20 mouse cellular contexts compared by ENCODE assay signal in the genomic region with DNA sequence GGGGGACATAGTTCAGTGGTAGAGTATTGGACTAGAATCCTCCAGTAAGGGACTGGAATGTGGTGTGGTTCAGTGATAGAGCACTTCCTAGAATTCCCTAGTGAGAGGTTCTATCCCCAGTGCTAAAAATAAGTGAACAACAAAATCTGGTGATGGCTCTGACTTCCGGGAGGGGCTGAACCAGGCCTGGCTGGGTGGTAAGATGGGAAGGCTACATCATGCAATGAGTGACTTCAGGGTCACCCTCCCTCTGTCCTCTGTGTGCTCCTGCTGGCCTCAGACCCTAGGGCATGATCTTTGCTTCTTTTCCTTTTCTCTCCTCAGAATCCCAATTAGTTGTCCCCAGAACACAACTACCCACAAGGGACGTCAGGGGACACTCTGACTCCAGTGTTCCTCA. TPM values are rescaled to one million over a fixed set of nuclear protein-coding genes. Genes with fewer than 3 reads are reported as not detected.
DNase-seq lines count a peak whose midpoint lies in the region; ATAC-seq and TF ChIP-seq lines count a peak whose summit lies in the region.
"Had no signal": no experiment of that assay in that cellular context is flagged by ENCODE, and none has a peak within 500 bp of the region (broad histone marks: within the 10 kb centered on the region; RNA-seq: fewer than 3 reads in every experiment).

No protein-coding gene starts in this region.

- no peak overlapping the region for H3K4me2 ChIP-seq in heart, postnatal 0 days (ENCODE audit: low read depth, low read length)
- no peak overlapping the region for H3K4me2 ChIP-seq in limb, embryonic 15.5 days
- H3K4me2 ChIP-seq: embryonic facial prominence, embryonic 13.5 days; forebrain, embryonic 13.5 days; hindbrain, embryonic 15.5 days; limb, embryonic 13.5 days; liver, embryonic 15.5 days; midbrain, embryonic 13.5 days had no signal

- no peak overlapping the region for H3K9ac ChIP-seq in heart, adult 2 months (ENCODE audit: low read depth, low read length)
- no peak overlapping the region; the same call in 1 of the 2 replicates for H3K9ac ChIP-seq in heart, postnatal 0 days (replicated peaks; ENCODE audit: low read depth, low read length)
- no peak overlapping the region for H3K9ac ChIP-seq in limb, embryonic 15.5 days
- H3K9ac ChIP-seq: forebrain, embryonic 13.5 days; hindbrain, embryonic 15.5 days; limb, embryonic 13.5 days; liver, embryonic 15.5 days; midbrain, embryonic 13.5 days had no signal

- TF ChIP-seq EP300 in heart, adult 2 months (IDR thresholded peaks at IDR 0.05; ENCODE audit: insufficient read depth, low read depth, low read length) = no peak
- no peak for TF ChIP-seq EP300 in heart, postnatal 0 days (IDR thresholded peaks at IDR 0.05; ENCODE audit: low read depth)

- H3K79me2 ChIP-seq in heart, adult 2 months (replicated peaks; ENCODE audit: control insufficient read depth, insufficient read depth, low read length) = no peaks in the 10 kb centered on the region

- TF ChIP-seq CTCF in heart, adult 2 months (IDR thresholded peaks at IDR 0.05) = peak; percentile 46
- peak; percentile 18; the same call in 1 of the 2 replicates for TF ChIP-seq CTCF in heart, postnatal 0 days (IDR thresholded peaks at IDR 0.05; ENCODE audit: low read depth)
- no peak for TF ChIP-seq CTCF in embryonic fibroblast, embryonic 13.5 days (IDR thresholded peaks at IDR 0.05; ENCODE audit: borderline replicate concordance, insufficient read depth, low read length)

- peak; percentile 59 for ATAC-seq in heart, postnatal 0 days (ENCODE audit: insufficient read depth, low read depth)
- ATAC-seq in limb, embryonic 15.5 days (ENCODE audit: insufficient number of reproducible peaks, low FRiP score, low TSS enrichment, low read depth) = no peak
- ATAC-seq: forebrain, embryonic 13.5 days; midbrain, embryonic 13.5 days had no signal

- H3K4me3 ChIP-seq in heart, adult 2 months = no peak overlapping the region
- H3K4me3 ChIP-seq in heart, postnatal 0 days (ENCODE audit: low read depth, low read length) = no peak overlapping the region
- H3K4me3 ChIP-seq in limb, embryonic 15.5 days = no peak overlapping the region
- no peak overlapping the region for H3K4me3 ChIP-seq in limb, embryonic 10.5 days
- no peak overlapping the region for H3K4me3 ChIP-seq in embryonic fibroblast, embryonic 13.5 days (ENCODE audit: insufficient read depth, low read length)
- H3K4me3 ChIP-seq: embryonic facial prominence, embryonic 13.5 days; forebrain, embryonic 13.5 days; hindbrain, embryonic 15.5 days; limb, embryonic 13.5 days; liver, embryonic 15.5 days; megakaryocyte, embryonic 14.5 days; midbrain, embryonic 13.5 days had no signal

- peaks cover 20% of the 10 kb centered on the region for H3K4me1 ChIP-seq in heart, adult 2 months (ENCODE audit: control insufficient read depth, insufficient read depth, low read length)
- peaks cover 15% of the 10 kb centered on the region; the same call in 1 of the 2 replicates for H3K4me1 ChIP-seq in heart, postnatal 0 days (ENCODE audit: control insufficient read depth, insufficient read depth)
- 0 out of 2 replicates have a peak, but pooled peaks cover 2% of the 10 kb centered on the region for H3K4me1 ChIP-seq in limb, embryonic 15.5 days
- H3K4me1 ChIP-seq in limb, embryonic 10.5 days = peaks cover 4% of the 10 kb centered on the region; the same call in 1 of the 2 replicates
- no peaks in the 10 kb centered on the region for H3K4me1 ChIP-seq in embryonic fibroblast, embryonic 13.5 days (ENCODE audit: control insufficient read depth, insufficient read depth, low read length)
- H3K4me1 ChIP-seq: forebrain, embryonic 13.5 days; hindbrain, embryonic 15.5 days; limb, embryonic 13.5 days; liver, embryonic 15.5 days; midbrain, embryonic 13.5 days had no signal

- peak overlapping the region; percentile 80 for H3K27ac ChIP-seq in heart, adult 2 months
- H3K27ac ChIP-seq in heart, postnatal 0 days (ENCODE audit: low read depth) = peak overlapping the region; percentile 80
- H3K27ac ChIP-seq in limb, embryonic 15.5 days = 0 out of 2 replicates have a peak overlapping the region, but pooled peaks have one; percentile 57
- no peak overlapping the region for H3K27ac ChIP-seq in limb, embryonic 10.5 days
- peak overlapping the region; percentile 13; the same call in 1 of the 2 replicates for H3K27ac ChIP-seq in embryonic fibroblast, embryonic 13.5 days (ENCODE audit: insufficient read depth, low read length)
- H3K27ac ChIP-seq: embryonic facial prominence, embryonic 13.5 days; forebrain, embryonic 13.5 days; hindbrain, embryonic 15.5 days; limb, embryonic 13.5 days; liver, embryonic 15.5 days; midbrain, embryonic 13.5 days had no signal

- H3K9me3 ChIP-seq in heart, postnatal 0 days (replicated peaks; ENCODE audit: control insufficient read depth, low read length) = no peaks in the 10 kb centered on the region
- H3K9me3 ChIP-seq in limb, embryonic 15.5 days = no peaks in the 10 kb centered on the region
- H3K9me3 ChIP-seq in limb, embryonic 10.5 days (replicated peaks) = no peaks in the 10 kb centered on the region
- H3K9me3 ChIP-seq: embryonic facial prominence, embryonic 13.5 days; forebrain, embryonic 13.5 days; hindbrain, embryonic 15.5 days; limb, embryonic 13.5 days; liver, embryonic 15.5 days; megakaryocyte, embryonic 14.5 days; midbrain, embryonic 13.5 days had no signal

- no peak for DNase-seq in heart, adult 2 months
- DNase-seq in heart, postnatal 36 days = no peak
- DNase-seq in heart, postnatal 0 days (ENCODE audit: low spot score) = peak; percentile 60
- no peak for DNase-seq in heart, postnatal 10 days
- no peak for DNase-seq in limb, embryonic 10.5 days (ENCODE audit: low spot score)
- no peak for DNase-seq in cerebellum, adult 8-10 months
- DNase-seq: cerebellum, postnatal 36 days; embryo, embryonic 11 days; lung, postnatal 36 days; thymus, postnatal 14 days had no signal

- WGBS in heart, adult 2 months = 9% methylated on average over 2 of the region's 2 CpGs
- WGBS in heart, postnatal 0 days = 29% methylated on average over 2 of the region's 2 CpGs
- WGBS in limb, embryonic 15.5 days = 92% methylated on average over 2 of the region's 2 CpGs
- 79% methylated on average over 2 of the region's 2 CpGs for WGBS in limb, embryonic 10.5 days

- H3K36me3 ChIP-seq in heart, adult 2 months (ENCODE audit: control insufficient read depth, insufficient read depth, low read length) = peaks cover 29% of the 10 kb centered on the region
- peaks cover 71% of the 10 kb centered on the region for H3K36me3 ChIP-seq in heart, postnatal 0 days (replicated peaks; ENCODE audit: control insufficient read depth, insufficient read depth, low read length)
- peaks cover 74% of the 10 kb centered on the region for H3K36me3 ChIP-seq in limb, embryonic 15.5 days
- H3K36me3 ChIP-seq in limb, embryonic 10.5 days = peaks cover 33% of the 10 kb centered on the region
- H3K36me3 ChIP-seq: hindbrain, embryonic 15.5 days; liver, embryonic 15.5 days had no signal

- intact Hi-C loops in heart, adult 2 months (cut with DNase I) = loop anchor here (1.0 kb wide), 1 partner anchor 22 kb away; no protein-coding TSS in a partner anchor
- intact Hi-C loops in heart, postnatal 36 days (cut with DNase I) = no loop called here
- intact Hi-C loops in heart, postnatal 10 days (cut with DNase I) = no loop called here

- no peak for TF ChIP-seq POLR2A in heart, adult 2 months (IDR thresholded peaks at IDR 0.05; ENCODE audit: insufficient read depth, low read depth, low read length)
- TF ChIP-seq POLR2A in embryonic fibroblast, embryonic 13.5 days (IDR thresholded peaks at IDR 0.05; ENCODE audit: low read depth, low read length) = no peak

- H3K27me3 ChIP-seq in heart, adult 2 months (ENCODE audit: control insufficient read depth, insufficient read depth, low read length) = no peaks in the 10 kb centered on the region
- no peaks in the 10 kb centered on the region for H3K27me3 ChIP-seq in heart, postnatal 0 days (ENCODE audit: control insufficient read depth, insufficient read depth, low read length)
- no peaks in the 10 kb centered on the region for H3K27me3 ChIP-seq in limb, embryonic 15.5 days
- H3K27me3 ChIP-seq in limb, embryonic 10.5 days (ENCODE audit: low read depth, poor library complexity, severe bottlenecking) = no peaks in the 10 kb centered on the region
- H3K27me3 ChIP-seq: embryonic facial prominence, embryonic 13.5 days; forebrain, embryonic 13.5 days; hindbrain, embryonic 15.5 days; limb, embryonic 13.5 days; liver, embryonic 15.5 days; midbrain, embryonic 13.5 days had no signal

RNA-seq across cellular contexts. Expression of a gene that starts 25.9 kb away (rescaled TPM):
- 100 to 1,000 TPM; 320 to 420 TPM for total RNA-seq in heart, adult 2 months (2021)
- 666 and 876 TPM in 2 replicates for polyA plus RNA-seq in heart, adult 2 months (2012; rRNA removed)
- 100 to 1,000 TPM; 645 to 801 TPM for total RNA-seq in heart, postnatal 36 days (2021)
- 829 and 887 TPM in 2 replicates for total RNA-seq in heart, postnatal 0 days (2014; rRNA removed; ENCODE audit: low replicate concordance)
- polyA plus RNA-seq in heart, postnatal 0 days (2015; fragmentation: Nextera tagmentation; extraction: Ambion mirVana) = 1,674 and 1,711 TPM in 2 replicates
- total RNA-seq in heart, postnatal 10 days (2021) = 1,000 to 10,000 TPM; 1,750 to 1,767 TPM
- polyA plus RNA-seq in limb, embryonic 15.5 days (2015; fragmentation: Nextera tagmentation; extraction: Ambion mirVana) = 3,190 and 4,050 TPM in 2 replicates
- polyA plus RNA-seq in limb, embryonic 10.5 days (2016; fragmentation: Nextera tagmentation; extraction: Ambion mirVana) = 183 and 211 TPM in 2 replicates
- polyA plus RNA-seq in embryonic fibroblast, embryonic 13.5 days (2011; ENCODE audit: insufficient read length, low read depth, missing spikeins) = 3,951 and 4,760 TPM in 2 replicates
- total RNA-seq: monocyte, adult 5-6 weeks had no signal
